Mouse (Mus musculus): ENCODE results near the gene C2cd4a. TPM values are rescaled to one million over a fixed set of nuclear protein-coding genes. Genes with fewer than 3 reads are reported as not detected.

Gene C2cd4a
- not detected for polyA plus RNA-seq (2017; shearing (Covaris generic))

GRCm38 (mm10) chr9:67832046-67832605 lies at the start of gene C2cd4a:
Gene C2cd4a (minus strand): TSS chr9:67832330.

GRCm38 (mm10) chr9:67839981-67840859 lies 8.1 kb upstream of the C2cd4a start, which contains the start of gene Vps13c:
Gene Vps13c (plus strand): TSS chr9:67840396.

Other genes starting within 250 kb of the C2cd4a start
- gene C2cd4b, start 72.9 kb downstream of the C2cd4a start, polyA plus RNA-seq (2017; shearing (Covaris generic)): 1 to 10 TPM in 1 of 2 experiments, under 1 TPM in 1; 0.39 to 4.1 TPM
- gene Vps13c, start 8.1 kb upstream of the C2cd4a start, polyA plus RNA-seq (2017; shearing (Covaris generic)): 10 to 100 TPM in 1 of 2 experiments, 1 to 10 TPM in 1; 10.0 to 16.0 TPM